Mouse (Mus musculus) heart, embryonic 16.5 days (tissue): ENCODE data around the gene Gpr88. TPM values are rescaled to one million over a fixed set of nuclear protein-coding genes. Genes with fewer than 3 reads are reported as not detected.

ENCODE experiments used
- ATAC-seq: fragments of 200-750 bp; cut with Nextera tagmentation; replicated peaks from 2 replicates; pipeline ENCODE4 v1.8.0; 2017; ENCODE audit warnings: moderate number of reproducible peaks; ENCODE audit not compliant: insufficient read depth, low FRiP score; ENCODE audit errors: extremely low read depth
- H3K27ac ChIP-seq: fragments of 300-500 bp; sonication (generic); 2 replicates; pipeline ENCODE4 v1.5.1; 2014; ENCODE audit warnings: mild to moderate bottlenecking, low read length, control low read depth, moderate library complexity
- H3K27me3 ChIP-seq: fragments of 300-500 bp; sonication (generic); 2 replicates; pipeline ENCODE4 v1.6.1; 2014; ENCODE audit warnings: low read length, mixed read lengths; ENCODE audit not compliant: control insufficient read depth, insufficient read depth
- H3K36me3 ChIP-seq: fragments of 300-500 bp; sonication (generic); 2 replicates; pipeline ENCODE4 v1.6.1; 2014; ENCODE audit not compliant: control insufficient read depth, insufficient read depth
- H3K4me1 ChIP-seq: fragments of 300-500 bp; sonication (generic); 2 replicates; pipeline ENCODE4 v1.6.1; 2014; ENCODE audit warnings: low read length, mixed read lengths; ENCODE audit not compliant: control insufficient read depth, insufficient read depth
- H3K4me2 ChIP-seq: fragments of 300-500 bp; sonication (generic); 2 replicates; pipeline ENCODE4 v1.6.1; 2014; ENCODE audit warnings: low read depth, mild to moderate bottlenecking, control low read depth, low read length
- H3K4me3 ChIP-seq: fragments of 300-500 bp; sonication (generic); 2 replicates; pipeline ENCODE4 v1.5.1; 2014; ENCODE audit warnings: mild to moderate bottlenecking, control low read depth, low read length
- H3K9ac ChIP-seq: fragments of 300-500 bp; sonication (generic); 2 replicates; pipeline ENCODE4 v1.6.1; 2014; ENCODE audit warnings: low read length, control low read depth
- H3K9me3 ChIP-seq: fragments of 300-500 bp; sonication (generic); replicated peaks from 2 replicates; pipeline ENCODE4 v1.6.1; 2016; ENCODE audit warnings: low read length; ENCODE audit not compliant: control insufficient read depth
- WGBS: fragments of 180-500 bp; shearing (Covaris S2); extraction: QIAGEN DNeasy Blood & Tissue Kit; methylation state at CpG from one replicate; pipeline ENCODE4 v1.1.7; 2014; 5-methylcytosine and 5-hydroxymethylcytosine counted together
- polyA plus RNA-seq: library from polyadenylated mRNA; unstranded; fragments of >200 nt; fragmentation: Nextera tagmentation; extraction: Ambion mirVana; gene quantifications from 2 replicates; pipeline ENCODE4 v1.2.1, GENCODE M21; 2015

The Gpr88 gene
- polyA plus RNA-seq, 1 experiment from 2014 or later: 0.25 TPM

DNA sequence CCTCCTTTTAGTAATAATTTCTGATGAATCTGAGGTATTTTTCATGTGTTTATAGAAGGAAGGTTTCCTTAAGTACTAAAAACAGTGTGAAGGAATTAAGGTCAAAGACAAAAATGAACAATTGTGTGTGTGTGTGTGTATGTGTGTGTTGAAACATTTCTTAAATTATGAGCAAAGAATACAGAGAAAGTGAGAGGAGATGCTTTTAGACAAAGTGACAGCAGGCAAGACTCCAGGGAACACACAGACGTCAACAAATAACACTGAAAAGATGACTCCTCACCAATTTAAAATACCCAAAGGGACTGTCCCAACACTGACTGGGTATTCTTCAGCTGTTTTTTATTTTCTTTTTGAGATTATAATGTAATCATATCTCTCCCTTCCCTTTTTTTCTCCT is 37.0 kb downstream of the Gpr88 start:
- Histone ChIP-seq H3K36me3 (no peaks in the 10 kb centered on the region), H3K4me1 (no peaks in the 10 kb centered on the region), H3K27ac (no peak overlapping the region), H3K9me3 (no peaks in the 10 kb centered on the region), H3K4me2 (no peak overlapping the region), H3K27me3 (no peaks in the 10 kb centered on the region), H3K4me3 (no peak overlapping the region), H3K9ac (no peak overlapping the region)
- WGBS: 74% methylated on average over 1 of the region's 1 CpGs
- ATAC-seq: no peak

DNA sequence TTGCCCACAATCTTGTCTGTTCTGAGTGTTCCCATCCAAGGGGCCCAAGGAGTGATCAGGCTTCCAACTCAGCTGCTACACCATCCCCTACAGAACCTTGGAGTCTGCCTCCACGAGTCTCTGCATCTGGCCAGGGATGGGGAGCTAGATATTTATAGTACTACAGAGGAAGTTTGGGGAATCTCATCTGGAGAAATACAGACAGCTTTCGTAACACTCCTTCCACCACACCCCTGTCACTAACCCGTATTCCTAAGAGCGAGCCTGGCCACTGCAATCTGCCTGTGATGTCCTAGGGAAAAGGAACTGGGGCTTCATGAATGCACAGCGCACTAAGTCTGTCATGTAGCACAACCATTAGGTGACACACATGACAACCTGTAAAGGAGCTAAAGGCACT is 41.7 kb downstream of the Gpr88 start:
- H3K27ac ChIP-seq: no peak overlapping the region
- H3K27me3 ChIP-seq: no peaks in the 10 kb centered on the region
- 50% methylated on average over 5 of the region's 5 CpGs for WGBS
- ATAC-seq: no peak
- H3K36me3 ChIP-seq: no peaks in the 10 kb centered on the region
- H3K9ac ChIP-seq: no peak overlapping the region
- no peak overlapping the region for H3K4me3 ChIP-seq
- no peaks in the 10 kb centered on the region for H3K4me1 ChIP-seq
- no peak overlapping the region for H3K4me2 ChIP-seq
- no peaks in the 10 kb centered on the region for H3K9me3 ChIP-seq

DNA sequence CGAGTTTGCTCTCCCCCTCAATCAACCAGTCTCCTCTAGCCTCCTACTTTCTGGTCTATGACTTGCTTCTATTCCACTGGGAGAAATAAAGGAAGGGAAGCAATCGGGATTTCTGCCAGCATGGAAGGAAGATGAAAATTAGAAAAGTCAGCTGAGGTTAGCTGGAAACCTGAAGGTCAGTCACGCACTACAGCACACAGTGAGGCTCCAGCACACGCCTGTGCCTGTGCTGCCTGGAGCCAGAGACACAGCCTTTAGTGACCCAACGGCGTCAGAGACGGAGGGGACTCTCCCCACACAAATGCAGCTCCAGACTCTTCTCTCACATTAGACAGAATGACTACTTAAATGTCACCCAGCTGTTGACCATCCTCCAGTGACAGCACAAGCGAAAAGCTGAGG is 42.6 kb downstream of the Gpr88 start:
- no peaks in the 10 kb centered on the region for H3K36me3 ChIP-seq
- no peak overlapping the region for H3K4me3 ChIP-seq
- H3K27me3 ChIP-seq: no peaks in the 10 kb centered on the region
- ATAC-seq: no peak; the same call in 1 of the 2 replicates
- no peak overlapping the region for H3K9ac ChIP-seq
- WGBS: 59% methylated on average over 8 of the region's 8 CpGs
- H3K4me1 ChIP-seq: no peaks in the 10 kb centered on the region; the same call in 1 of the 2 replicates
- H3K4me2 ChIP-seq: no peak overlapping the region
- no peaks in the 10 kb centered on the region for H3K9me3 ChIP-seq
- H3K27ac ChIP-seq: no peak overlapping the region

DNA sequence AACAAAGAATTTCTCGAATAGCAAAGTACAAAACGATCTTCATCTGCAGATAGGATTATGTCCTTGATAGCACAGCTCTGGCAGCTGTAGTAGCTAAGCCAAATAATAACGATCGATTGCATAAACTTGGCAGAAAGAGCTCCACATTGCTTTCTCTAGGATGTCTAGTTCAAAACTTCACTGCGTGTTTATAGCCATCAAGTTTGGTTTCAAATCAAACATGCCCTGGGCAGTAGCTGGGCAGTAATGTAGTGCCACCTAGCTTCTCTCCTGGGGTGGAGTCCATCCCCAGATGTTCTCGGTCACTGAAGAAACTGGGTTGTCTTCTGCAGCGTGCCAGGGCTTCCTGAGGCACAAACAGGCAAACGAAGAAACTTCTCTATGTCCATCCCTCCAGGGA is 44.1 kb downstream of the Gpr88 start:
- H3K4me1 ChIP-seq: peaks cover 8% of the 10 kb centered on the region
- no peak overlapping the region for H3K4me2 ChIP-seq
- H3K27me3 ChIP-seq: no peaks in the 10 kb centered on the region
- H3K36me3 ChIP-seq: no peaks in the 10 kb centered on the region
- H3K9ac ChIP-seq: no peak overlapping the region
- H3K9me3 ChIP-seq: no peaks in the 10 kb centered on the region
- 71% methylated on average over 8 of the region's 8 CpGs for WGBS
- H3K4me3 ChIP-seq: no peak overlapping the region
- no peak for ATAC-seq
- no peak overlapping the region for H3K27ac ChIP-seq

DNA sequence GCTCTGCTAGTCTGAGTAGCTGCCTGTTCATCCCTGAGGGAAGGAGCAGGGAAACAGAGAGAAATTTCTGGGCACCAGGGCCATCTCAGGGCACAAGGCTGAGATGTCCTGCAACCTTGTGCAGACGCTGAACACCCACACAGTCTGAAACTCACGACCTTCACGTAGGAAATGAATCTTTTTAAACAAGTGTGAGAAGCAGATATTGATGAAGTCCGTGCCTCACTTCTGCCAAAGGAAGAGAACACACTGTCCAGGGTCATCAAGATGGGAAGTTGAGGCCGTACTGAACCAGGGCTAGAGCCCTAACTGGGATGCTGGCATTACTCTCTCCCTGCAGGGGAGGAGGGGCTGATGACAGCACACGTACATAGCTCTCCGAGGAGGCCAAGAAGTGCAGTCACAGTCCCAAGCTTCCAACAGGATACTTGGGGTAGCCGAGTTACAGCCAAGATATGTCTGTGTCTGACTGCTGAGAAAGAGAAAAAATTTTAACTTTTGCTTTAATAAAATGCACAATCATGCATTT is 46.9 kb downstream of the Gpr88 start:
- no peaks in the 10 kb centered on the region for H3K9me3 ChIP-seq
- WGBS: 50% methylated on average over 8 of the region's 8 CpGs
- no peak overlapping the region for H3K27ac ChIP-seq
- H3K4me2 ChIP-seq: no peak overlapping the region
- no peak overlapping the region for H3K4me3 ChIP-seq
- H3K9ac ChIP-seq: no peak overlapping the region
- ATAC-seq: no peak
- H3K27me3 ChIP-seq: no peaks in the 10 kb centered on the region
- H3K4me1 ChIP-seq: peaks cover 8% of the 10 kb centered on the region
- no peaks in the 10 kb centered on the region for H3K36me3 ChIP-seq

DNA sequence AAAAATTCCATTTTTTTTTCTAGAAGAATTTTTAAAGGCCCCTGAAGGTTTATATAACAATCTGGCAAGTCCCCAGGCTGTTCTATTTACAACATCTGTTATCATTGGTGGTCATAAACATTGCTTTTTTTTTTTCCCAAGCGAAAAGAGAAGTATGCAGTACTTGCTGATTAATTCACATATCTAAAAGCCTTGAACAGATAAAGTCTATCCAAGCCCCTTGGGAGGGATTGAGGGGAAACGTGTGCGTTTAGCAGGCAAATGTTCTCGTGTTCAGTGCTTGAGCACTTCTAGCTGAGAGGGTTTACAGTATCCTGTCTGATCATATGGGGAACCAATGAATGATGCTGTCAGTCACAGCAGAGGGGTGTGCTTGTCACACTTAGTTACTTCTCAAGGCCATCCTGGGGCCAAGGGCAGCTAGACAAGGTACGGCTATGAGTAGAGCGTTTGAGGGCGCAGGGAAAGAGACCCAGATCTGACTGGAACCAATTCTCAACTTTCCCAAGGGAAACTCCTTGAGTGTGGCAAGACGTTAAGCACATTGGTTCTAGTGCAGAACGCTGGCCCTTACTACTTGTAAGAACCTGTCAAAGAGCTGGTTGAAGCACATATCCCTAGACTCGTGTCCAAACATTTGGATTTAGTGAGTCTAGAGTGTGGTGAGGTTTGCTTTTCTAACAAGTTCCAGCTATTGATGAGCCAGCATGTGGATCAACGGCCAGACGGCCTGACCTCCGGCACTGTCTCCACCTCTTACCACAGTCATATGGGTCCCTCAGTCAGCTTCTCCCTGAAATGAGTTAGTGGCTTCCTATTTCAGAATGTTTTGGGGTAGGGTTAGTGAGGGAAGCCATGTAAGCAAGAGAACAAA is 47.7 kb downstream of the Gpr88 start:
- H3K9me3 ChIP-seq: no peaks in the 10 kb centered on the region
- no peak for ATAC-seq
- no peak overlapping the region for H3K4me3 ChIP-seq
- H3K36me3 ChIP-seq: no peaks in the 10 kb centered on the region
- peak overlapping the region; percentile 59 for H3K27ac ChIP-seq
- H3K27me3 ChIP-seq: no peaks in the 10 kb centered on the region
- peaks cover 8% of the 10 kb centered on the region for H3K4me1 ChIP-seq
- no peak overlapping the region for H3K4me2 ChIP-seq
- H3K9ac ChIP-seq: no peak overlapping the region
- 58% methylated on average over 13 of the region's 13 CpGs for WGBS

DNA sequence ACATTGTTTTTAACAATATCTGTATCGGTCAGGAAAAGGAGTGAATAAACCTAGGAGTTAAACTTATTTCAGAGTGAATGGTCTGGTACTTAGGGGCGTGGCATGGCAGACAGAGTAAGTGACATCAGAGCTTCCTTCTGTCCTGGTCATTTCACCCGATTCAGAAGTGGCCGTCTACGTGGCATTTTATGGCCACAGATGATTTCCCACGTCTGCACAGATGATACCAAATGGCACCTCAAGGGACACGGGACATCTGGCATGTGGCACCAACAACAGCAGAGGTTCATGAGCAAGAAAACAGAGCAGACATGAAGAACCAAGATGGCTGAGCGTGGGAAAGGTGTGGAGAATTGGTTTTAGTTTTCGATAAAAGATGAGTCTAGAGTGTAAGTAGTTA is 48.7 kb downstream of the Gpr88 start:
- Histone ChIP-seq H3K9ac (no peak overlapping the region), H3K36me3 (no peaks in the 10 kb centered on the region), H3K9me3 (no peaks in the 10 kb centered on the region), H3K4me2 (no peak overlapping the region), H3K4me1 (peaks cover 8% of the 10 kb centered on the region), H3K4me3 (no peak overlapping the region), H3K27ac (peak overlapping the region; percentile 37; the same call in 1 of the 2 replicates), H3K27me3 (no peaks in the 10 kb centered on the region)
- ATAC-seq: no peak
- 64% methylated on average over 9 of the region's 9 CpGs for WGBS

DNA sequence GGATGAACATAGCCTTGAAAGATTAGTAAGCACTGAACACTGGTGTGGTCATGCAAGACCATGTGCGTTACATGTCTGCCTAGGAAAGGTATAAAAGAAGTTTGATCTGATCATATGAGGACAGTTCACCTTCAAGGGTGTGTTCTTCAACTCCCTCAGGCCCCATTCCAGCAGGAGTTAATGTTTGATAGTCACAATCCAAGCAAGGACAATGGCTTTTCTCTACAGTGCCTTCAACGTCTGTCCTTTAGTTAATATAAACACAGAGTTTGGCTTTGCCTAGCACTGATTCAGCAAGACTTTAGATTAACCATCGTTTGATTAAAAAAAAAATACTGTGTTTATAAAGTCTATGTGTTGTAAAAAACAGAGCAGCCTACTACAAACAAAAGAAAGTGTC is 49.4 kb downstream of the Gpr88 start:
- no peak for ATAC-seq
- Histone ChIP-seq H3K9ac (no peak overlapping the region), H3K4me2 (no peak overlapping the region), H3K9me3 (no peaks in the 10 kb centered on the region), H3K36me3 (no peaks in the 10 kb centered on the region), H3K4me3 (no peak overlapping the region), H3K4me1 (peaks cover 8% of the 10 kb centered on the region), H3K27ac (no peak overlapping the region), H3K27me3 (no peaks in the 10 kb centered on the region)
- 47% methylated on average over 3 of the region's 3 CpGs for WGBS

DNA sequence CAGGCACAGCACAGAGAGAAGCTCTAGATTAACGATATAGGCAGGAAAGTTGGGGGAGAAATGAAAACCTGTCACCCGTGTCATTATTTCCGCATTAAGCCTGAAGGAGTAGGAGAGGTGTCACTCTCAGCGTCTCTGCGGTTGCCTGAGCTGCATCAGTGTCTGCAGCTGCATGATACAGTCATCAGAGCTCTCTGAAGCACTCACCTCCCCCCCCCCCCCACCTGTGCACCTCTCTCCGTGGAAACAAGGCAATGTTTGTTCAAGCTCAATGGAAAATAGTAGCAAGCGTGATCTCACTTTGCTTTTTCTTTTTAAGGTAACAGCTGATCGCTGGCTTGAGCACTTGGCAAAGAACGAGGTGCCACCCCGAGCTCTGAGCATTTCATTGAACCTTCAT is 53.2 kb downstream of the Gpr88 start:
- Histone ChIP-seq H3K9me3 (no peaks in the 10 kb centered on the region), H3K27me3 (no peaks in the 10 kb centered on the region), H3K36me3 (no peaks in the 10 kb centered on the region), H3K27ac (no peak overlapping the region), H3K9ac (no peak overlapping the region), H3K4me1 (peaks cover 4% of the 10 kb centered on the region), H3K4me3 (no peak overlapping the region), H3K4me2 (no peak overlapping the region)
- WGBS: 62% methylated on average over 10 of the region's 10 CpGs
- ATAC-seq: no peak
